Mouse (Mus musculus) cerebellum, adult 2 months (tissue): ENCODE data around the gene Zfp276.

Source experiments
- CTCF ChIP-seq: fragments of 200-500 bp; IDR thresholded peaks from 2 replicates; pipeline ENCODE4 v1.5.1; 2011; ENCODE audit warnings: low read depth, mild to moderate bottlenecking, control low read depth, low read length, moderate library complexity, borderline replicate concordance; ENCODE audit not compliant: insufficient read depth
- POLR2A ChIP-seq: fragments of 200-500 bp; IDR thresholded peaks from 2 replicates; pipeline ENCODE4 v1.6.1; 2011; ENCODE audit warnings: low read length, control low read depth, borderline replicate concordance; ENCODE audit not compliant: insufficient read depth

GRCm38 (mm10) chr8:123243053-123243452 lies 10.9 kb upstream of the Zfp276 start:
- no peak for TF ChIP-seq POLR2A
- TF ChIP-seq CTCF, result no peak
